Mouse (Mus musculus) cerebellum, adult 2 months (tissue): ENCODE measurements around the gene Urgcp.

Source experiments
- CTCF ChIP-seq: fragments of 200-500 bp; IDR thresholded peaks from 2 replicates; pipeline ENCODE4 v1.5.1; 2011; ENCODE audit warnings: low read depth, mild to moderate bottlenecking, control low read depth, low read length, moderate library complexity, borderline replicate concordance; ENCODE audit not compliant: insufficient read depth
- POLR2A ChIP-seq: fragments of 200-500 bp; IDR thresholded peaks from 2 replicates; pipeline ENCODE4 v1.6.1; 2011; ENCODE audit warnings: low read length, control low read depth, borderline replicate concordance; ENCODE audit not compliant: insufficient read depth

- TF ChIP-seq CTCF (no peak), POLR2A (no peak)
Observed at GRCm38 (mm10) chr11:5753755-5754154, 8.4 kb downstream of the Urgcp start.
